Mouse (Mus musculus) MEL (cell line): ENCODE results near the gene Spata22. TPM values are rescaled to one million over a fixed set of nuclear protein-coding genes. Genes with fewer than 3 reads are reported as not detected.

Experiments
- DNase-seq: peaks from one replicate; pipeline ENCODE4 v3.0.0; 2011; ENCODE audit warnings: low read depth, low spot score
- H3K27ac ChIP-seq: 2 replicates; pipeline ENCODE4 v1.5.1; 2012; ENCODE audit warnings: low read depth, mild to moderate bottlenecking, control low read depth, low read length, moderate library complexity; ENCODE audit not compliant: control insufficient read depth
- H3K27me3 ChIP-seq, 2 experiments: fragments of 150-350 bp in 1 of 2; sonication (generic) in 1 of 2; 2 replicates each; pipeline ENCODE4 v1.6.1; 2012; ENCODE audit warnings: low read length in 2 of 2, mild to moderate bottlenecking in 2 of 2, improper control_type of control experiment in 1 of 2, moderate library complexity in 1 of 2; ENCODE audit not compliant: insufficient read depth in 2 of 2, control insufficient read depth in 1 of 2
- H3K36me3 ChIP-seq, 2 experiments: 2 replicates each; pipeline ENCODE4 v1.6.1; 2012 to 2014; ENCODE audit warnings: low read length in 2 of 2, improper control_type of control experiment in 1 of 2, inconsistent platforms in 1 of 2, mild to moderate bottlenecking in 1 of 2; ENCODE audit not compliant: insufficient read depth in 2 of 2, control insufficient read depth in 1 of 2
- H3K4me1 ChIP-seq, 2 experiments: fragments of 150-350 bp in 1 of 2; sonication (generic) in 1 of 2; 2 replicates each; pipeline ENCODE4 v1.6.1; 2012; ENCODE audit warnings: low read length in 2 of 2, improper control_type of control experiment in 1 of 2, mild to moderate bottlenecking in 1 of 2; ENCODE audit not compliant: insufficient read depth in 2 of 2, control insufficient read depth in 1 of 2
- H3K4me3 ChIP-seq, 2 experiments: fragments of 150-350 bp in 1 of 2; sonication (generic) in 1 of 2; 2 replicates each; pipeline ENCODE4 v1.5.1; 2012; ENCODE audit warnings: low read depth in 2 of 2, low read length in 2 of 2, mild to moderate bottlenecking in 2 of 2, moderate library complexity in 2 of 2, control low read depth in 1 of 2, improper control_type of control experiment in 1 of 2; ENCODE audit not compliant: control insufficient read depth in 1 of 2, insufficient read depth in 1 of 2
- H3K79me2 ChIP-seq: 2 replicates; pipeline ENCODE4 v1.6.1; 2012; ENCODE audit warnings: mild to moderate bottlenecking, low read length, moderate library complexity; ENCODE audit not compliant: control insufficient read depth, poor library complexity, insufficient read depth
- H3K9ac ChIP-seq: 2 replicates; pipeline ENCODE4 v1.6.1; 2012; ENCODE audit warnings: low read depth, mild to moderate bottlenecking, control low read depth, low read length, moderate library complexity; ENCODE audit not compliant: control insufficient read depth, poor library complexity, severe bottlenecking
- H3K9me3 ChIP-seq: fragments of 150-350 bp; sonication (generic); replicated peaks from 2 replicates; pipeline ENCODE4 v1.6.1; 2012; ENCODE audit warnings: mild to moderate bottlenecking, low read length, improper control_type of control experiment, moderate library complexity; ENCODE audit not compliant: insufficient read depth
- BHLHE40 ChIP-seq: IDR thresholded peaks from 2 replicates; pipeline ENCODE4 v1.6.1; 2012; ENCODE audit warnings: low read depth, mild to moderate bottlenecking, inconsistent platforms, low read length, improper control_type of control experiment, borderline replicate concordance
- CTCF ChIP-seq, 3 experiments: IDR thresholded peaks in 2 of 3; conservative IDR thresholded peaks in 1 of 3; 2 replicates each; pipeline ENCODE4 v1.5.1; 2011 to 2012; ENCODE audit warnings: low read length in 3 of 3, low read depth in 2 of 3, mild to moderate bottlenecking in 2 of 3, improper control_type of control experiment in 1 of 3, inconsistent platforms in 1 of 3, mixed read lengths in 1 of 3, moderate library complexity in 1 of 3; ENCODE audit not compliant: control insufficient read depth in 1 of 3, insufficient read depth in 1 of 3, poor library complexity in 1 of 3, severe bottlenecking in 1 of 3
- ETS1 ChIP-seq: IDR thresholded peaks from 2 replicates; pipeline ENCODE4 v1.6.1; 2012; ENCODE audit warnings: low read depth, mild to moderate bottlenecking, inconsistent platforms, low read length, improper control_type of control experiment, moderate library complexity
- JUND ChIP-seq: IDR thresholded peaks from 2 replicates; pipeline ENCODE4 v1.6.1; 2011; ENCODE audit warnings: low read depth, mild to moderate bottlenecking, improper control_type of control experiment, low read length
- MAFK ChIP-seq: IDR thresholded peaks from 2 replicates; pipeline ENCODE4 v1.6.1; 2011; ENCODE audit warnings: low read depth, mild to moderate bottlenecking, low read length, improper control_type of control experiment, borderline replicate concordance
- MAZ ChIP-seq: IDR thresholded peaks from 2 replicates; pipeline ENCODE4 v1.6.1; 2012; ENCODE audit warnings: low read depth, mild to moderate bottlenecking, inconsistent platforms, low read length, improper control_type of control experiment
- MEF2A ChIP-seq: IDR thresholded peaks from 2 replicates; pipeline ENCODE4 v1.6.1; 2014; ENCODE audit warnings: low read depth, mild to moderate bottlenecking, inconsistent platforms, low read length, improper control_type of control experiment; ENCODE audit not compliant: poor library complexity, insufficient replicate concordance, severe bottlenecking; ENCODE audit errors: extremely low read depth
- MYC ChIP-seq: IDR thresholded peaks from 2 replicates; pipeline ENCODE4 v1.6.1; 2011; ENCODE audit warnings: low read depth, mild to moderate bottlenecking, low read length, improper control_type of control experiment, moderate library complexity
- NELFE ChIP-seq: IDR thresholded peaks from 2 replicates; pipeline ENCODE4 v1.6.1; 2011; ENCODE audit warnings: low read depth, low read length, improper control_type of control experiment
- RAD21 ChIP-seq: IDR thresholded peaks from 2 replicates; pipeline ENCODE4 v1.6.1; 2011; ENCODE audit warnings: mild to moderate bottlenecking, low read depth, low read length, improper control_type of control experiment
- RCOR1 ChIP-seq: IDR thresholded peaks from 2 replicates; pipeline ENCODE4 v1.6.1; 2012; ENCODE audit warnings: low read depth, mild to moderate bottlenecking, inconsistent platforms, low read length, improper control_type of control experiment
- SIN3A ChIP-seq: IDR thresholded peaks from 2 replicates; pipeline ENCODE4 v1.6.1; 2012; ENCODE audit warnings: low read length, improper control_type of control experiment, inconsistent platforms
- TAL1 ChIP-seq: IDR thresholded peaks from 2 replicates; pipeline ENCODE4 v1.6.1; 2012; ENCODE audit warnings: mild to moderate bottlenecking, inconsistent platforms, low read length, moderate library complexity, mixed read lengths
- TBP ChIP-seq: IDR thresholded peaks from 2 replicates; pipeline ENCODE4 v1.8.0; 2011; ENCODE audit warnings: low read depth, low read length, improper control_type of control experiment
- UBTF ChIP-seq: IDR thresholded peaks from 2 replicates; pipeline ENCODE4 v1.6.1; 2012; ENCODE audit warnings: low read depth, mild to moderate bottlenecking, inconsistent platforms, low read length, improper control_type of control experiment, moderate library complexity, borderline replicate concordance; ENCODE audit not compliant: insufficient read depth
- ZMIZ1 ChIP-seq: IDR thresholded peaks from 2 replicates; pipeline ENCODE4 v1.6.1; 2012; ENCODE audit warnings: low read depth, mild to moderate bottlenecking, inconsistent platforms, low read length, improper control_type of control experiment, moderate library complexity
- ZNF384 ChIP-seq: IDR thresholded peaks from 2 replicates; pipeline ENCODE4 v1.6.1; 2012; ENCODE audit warnings: low read depth, mild to moderate bottlenecking, inconsistent platforms, low read length, improper control_type of control experiment
- polyA plus RNA-seq, 2 experiments: library from polyadenylated mRNA; stranded (reverse) in 1 of 2; unstranded in 1 of 2; fragments of >175 nt in 1 of 2; fragments of >200 nt in 1 of 2; gene quantifications; 2 replicates each; pipeline versions ENCODE4 v1.2.1 to v1.2.4; 2012; ENCODE audit warnings: low replicate concordance in 2 of 2, low read depth in 1 of 2; ENCODE audit not compliant: insufficient read length in 2 of 2, insufficient read depth in 1 of 2, missing spikeins in 1 of 2
- total RNA-seq: library from RNA; depleted of rRNA; stranded (reverse); fragments of 300-350 nt; gene quantifications from 2 replicates; pipeline ENCODE4 v1.2.3, GENCODE M21; 2012

Gene Spata22
- total and polyA plus RNA-seq, 3 experiments: not detected

DNA sequence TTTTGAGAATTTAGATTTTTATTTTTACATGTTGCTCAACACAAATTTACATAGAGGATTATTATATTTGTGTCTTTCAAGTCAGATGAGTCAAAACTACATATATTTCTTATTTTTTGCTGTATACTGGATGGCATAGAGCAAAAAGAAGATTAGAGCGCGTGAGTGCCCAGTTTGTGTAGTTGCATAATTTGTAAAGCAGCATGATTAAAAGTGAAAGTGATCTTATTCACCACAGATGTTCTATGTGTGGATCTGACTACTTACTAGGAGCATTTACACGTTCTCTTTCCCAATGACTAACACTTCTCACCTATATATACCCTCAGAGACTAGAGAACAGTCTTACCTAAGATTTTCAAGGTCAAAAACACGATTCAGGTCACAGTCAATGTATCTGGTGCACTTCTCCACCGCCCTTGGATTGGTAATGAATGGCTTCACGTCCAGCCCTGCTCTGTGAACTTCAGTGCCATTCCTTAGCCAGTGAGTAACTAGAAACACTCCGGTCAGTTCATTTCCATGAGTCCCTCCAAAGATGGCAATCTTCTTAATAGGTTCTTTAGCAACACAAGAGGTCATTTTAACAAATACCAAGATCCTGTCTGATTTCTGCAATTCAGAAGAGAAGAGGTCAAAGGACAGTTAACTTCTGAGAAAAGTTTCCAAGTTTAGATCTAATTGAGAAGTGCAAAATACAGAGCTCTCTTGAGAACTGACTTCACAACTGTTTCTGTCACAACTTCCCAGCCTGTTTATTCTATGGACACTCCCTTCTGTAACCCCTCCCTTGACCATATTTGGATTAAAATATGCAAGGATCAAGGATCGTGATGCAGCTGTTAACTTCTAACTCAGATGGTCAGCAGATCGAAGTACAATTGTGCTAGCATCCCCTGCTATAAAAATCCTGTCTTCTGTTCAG lies 5.4 kb upstream of the Spata22 start (continued):
- TF ChIP-seq UBTF: no peak
- no peak for TF ChIP-seq MAZ
- no peak for TF ChIP-seq MYC
- TF ChIP-seq TAL1: no peak
- 0 out of 2 replicates have a peak, but pooled peaks have one; percentile 13 for TF ChIP-seq ETS1
- TF ChIP-seq MEF2A: no peak
- no peak; the same call in none of the 2 replicates for TF ChIP-seq SIN3A
- no peak for TF ChIP-seq RCOR1
- TF ChIP-seq NELFE: 0 out of 2 replicates have a peak, but pooled peaks have one; percentile 18
- no peak for TF ChIP-seq BHLHE40
- no peak for TF ChIP-seq RAD21
- no peak for TF ChIP-seq MAFK

DNA sequence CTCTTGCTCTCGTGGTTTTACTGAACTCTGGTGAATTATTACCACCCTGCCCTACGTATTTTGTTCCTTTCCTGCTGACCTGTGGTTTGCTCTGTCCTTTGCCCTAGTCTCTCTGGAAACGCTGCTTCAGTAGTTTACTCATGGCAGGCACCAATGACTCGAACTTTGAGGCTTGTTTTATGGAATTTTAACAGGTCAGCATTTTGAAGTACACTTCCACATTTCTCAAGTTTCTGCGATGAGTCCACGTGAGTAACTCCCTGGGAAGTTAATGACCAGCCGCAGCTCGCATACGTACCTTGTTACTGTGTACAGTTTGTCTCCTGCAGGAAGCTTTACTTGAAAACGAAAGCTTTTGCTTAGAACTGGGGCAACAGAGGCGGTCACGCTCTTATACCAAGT lies 3.1 kb upstream of the Spata22 start:
- H3K27me3 ChIP-seq: peaks cover 2 to 3% of the 10 kb centered on the region in 2 experiments; a peak in 3 of 4 replicates
- TF ChIP-seq MAFK (no peak), ZNF384 (no peak), JUND (no peak), ZMIZ1 (no peak), TBP (no peak), CTCF (IDR thresholded peaks at IDR 0.05 in 2 of 3, conservative IDR thresholded peaks at IDR 0.05 in 1 of 3; ENCODE audit: control insufficient read depth in 1 of 3, insufficient read depth in 1 of 3, low read depth in 2 of 3, low read length in 3 of 3, poor library complexity in 1 of 3, severe bottlenecking in 1 of 3) (no peak)
- no peak overlapping the region for H3K9ac ChIP-seq
- no peaks in the 10 kb centered on the region; a peak in 1 of 4 replicates for H3K36me3 ChIP-seq
- H3K27ac ChIP-seq: no peak overlapping the region
- H3K4me1 ChIP-seq: 0 out of 4 replicates have a peak, but pooled peaks cover 0 to 2% of the 10 kb centered on the region in 2 experiments
- no peaks in the 10 kb centered on the region for H3K79me2 ChIP-seq
- no peaks in the 10 kb centered on the region for H3K9me3 ChIP-seq
- no peak overlapping the region for H3K4me3 ChIP-seq
- DNase-seq: peak; percentile 11
